Mouse (Mus musculus): ENCODE data around the gene Gm14569. TPM values are rescaled to one million over a fixed set of nuclear protein-coding genes. Genes with fewer than 3 reads are reported as not detected.

Gene Gm14569
- polyA plus RNA-seq, 1 experiment = 0.03 TPM

DNA sequence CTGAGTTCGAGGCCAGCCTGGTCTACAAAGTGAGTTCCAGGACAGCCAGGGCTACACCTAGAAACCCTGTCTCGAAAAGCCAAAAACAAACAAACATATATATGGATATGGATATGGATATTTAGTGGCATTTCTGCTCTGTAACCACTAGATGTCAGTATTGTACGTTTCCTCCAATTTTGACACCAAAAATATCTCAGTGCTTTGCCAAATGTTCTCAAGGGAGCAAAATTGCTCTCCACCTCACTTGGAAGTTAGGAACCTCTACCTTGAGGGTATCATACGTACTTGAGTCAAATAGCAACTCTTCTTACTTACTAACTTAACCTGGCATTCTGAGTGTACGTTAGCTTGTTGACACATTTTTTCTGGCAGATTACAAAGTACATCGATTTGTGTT lies 15.2 kb upstream of the Gm14569 start:
- Histone ChIP-seq H3K4me3 (ENCODE audit: control insufficient read depth, insufficient read depth, low read length) (no peak overlapping the region), H3K4me1 (replicated peaks; ENCODE audit: control insufficient read depth, insufficient read depth, low read length) (no peaks in the 10 kb centered on the region), H3K36me3 (ENCODE audit: control insufficient read depth, insufficient read depth, low read length) (no peaks in the 10 kb centered on the region), H3K27ac (ENCODE audit: control insufficient read depth, insufficient read depth, low read length) (no peak overlapping the region), H3K27me3 (ENCODE audit: control insufficient read depth, insufficient read depth, low read length) (no peaks in the 10 kb centered on the region)
- TF ChIP-seq POLR2A (IDR thresholded peaks at IDR 0.05; ENCODE audit: control insufficient read depth, extremely low read depth, insufficient read depth, low read length, poor library complexity) = no peak
- TF ChIP-seq CTCF (IDR thresholded peaks at IDR 0.05; ENCODE audit: borderline replicate concordance, control insufficient read depth, extremely low read depth, insufficient read depth, low read length, poor library complexity) = no peak
- 42% methylated on average over 6 of the region's 6 CpGs for WGBS
- no peak for DNase-seq

DNA sequence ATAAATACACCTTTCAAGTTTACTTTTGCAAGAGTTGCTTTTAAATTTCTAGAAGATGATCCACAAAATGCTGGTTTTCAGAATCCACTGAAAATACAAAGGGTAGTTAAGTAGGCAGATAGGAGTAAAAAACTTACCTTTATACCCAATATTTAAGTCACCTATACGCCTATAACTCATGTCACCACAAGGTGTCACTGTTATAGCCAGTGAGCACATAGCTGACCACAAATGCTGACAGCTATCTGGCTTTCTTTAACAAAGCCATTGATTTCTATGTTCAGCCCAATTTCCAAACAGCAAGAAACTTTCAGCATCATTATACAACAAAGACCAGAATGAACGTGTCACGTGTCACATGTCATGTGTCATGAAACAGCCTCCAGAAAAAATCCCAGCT lies 2.1 kb downstream of the Gm14569 start:
- H3K36me3 ChIP-seq (ENCODE audit: control insufficient read depth, insufficient read depth, low read length) = no peaks in the 10 kb centered on the region
- no peak for DNase-seq
- 45% methylated on average over 3 of the region's 3 CpGs for WGBS
- no peak overlapping the region for H3K27ac ChIP-seq (ENCODE audit: control insufficient read depth, insufficient read depth, low read length)
- H3K27me3 ChIP-seq (ENCODE audit: control insufficient read depth, insufficient read depth, low read length) = no peaks in the 10 kb centered on the region
- no peak overlapping the region for H3K4me3 ChIP-seq (ENCODE audit: control insufficient read depth, insufficient read depth, low read length)
- TF ChIP-seq POLR2A (IDR thresholded peaks at IDR 0.05; ENCODE audit: control insufficient read depth, extremely low read depth, insufficient read depth, low read length, poor library complexity) (no peak), CTCF (IDR thresholded peaks at IDR 0.05; ENCODE audit: borderline replicate concordance, control insufficient read depth, extremely low read depth, insufficient read depth, low read length, poor library complexity) (no peak)
- H3K4me1 ChIP-seq (replicated peaks; ENCODE audit: control insufficient read depth, insufficient read depth, low read length) = no peaks in the 10 kb centered on the region

DNA sequence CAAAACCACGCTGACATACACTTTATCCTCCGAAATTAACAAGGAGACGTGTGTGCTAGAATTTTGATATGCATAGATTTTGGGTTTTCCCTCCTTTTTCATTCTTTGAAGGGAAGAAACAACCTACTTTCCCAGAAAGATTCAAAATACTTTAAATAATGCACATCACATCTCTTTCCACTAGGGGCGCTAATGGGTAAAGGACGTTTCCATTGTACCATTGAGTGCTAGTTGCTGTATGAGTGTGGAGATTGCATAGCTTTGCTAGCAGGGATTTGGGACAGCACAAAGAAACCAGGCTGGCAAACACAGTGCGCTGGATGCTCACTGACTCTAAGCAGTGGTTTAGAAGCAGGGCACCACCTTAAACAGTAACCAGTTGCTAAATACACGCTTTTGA lies 3.6 kb downstream of the Gm14569 start:
- DNase-seq = no peak
- no peak overlapping the region for H3K4me3 ChIP-seq (ENCODE audit: control insufficient read depth, insufficient read depth, low read length)
- no peaks in the 10 kb centered on the region for H3K27me3 ChIP-seq (ENCODE audit: control insufficient read depth, insufficient read depth, low read length)
- no peaks in the 10 kb centered on the region for H3K4me1 ChIP-seq (replicated peaks; ENCODE audit: control insufficient read depth, insufficient read depth, low read length)
- TF ChIP-seq CTCF (IDR thresholded peaks at IDR 0.05; ENCODE audit: borderline replicate concordance, control insufficient read depth, extremely low read depth, insufficient read depth, low read length, poor library complexity) (no peak), POLR2A (IDR thresholded peaks at IDR 0.05; ENCODE audit: control insufficient read depth, extremely low read depth, insufficient read depth, low read length, poor library complexity) (no peak)
- H3K27ac ChIP-seq (ENCODE audit: control insufficient read depth, insufficient read depth, low read length) = no peak overlapping the region
- WGBS = 46% methylated on average over 7 of the region's 7 CpGs
- no peaks in the 10 kb centered on the region for H3K36me3 ChIP-seq (ENCODE audit: control insufficient read depth, insufficient read depth, low read length)

- peak overlapping the region; percentile 38; the same call in 1 of the 2 replicates for H3K27ac ChIP-seq (ENCODE audit: control insufficient read depth, insufficient read depth, low read length)
- H3K4me1 ChIP-seq (replicated peaks; ENCODE audit: control insufficient read depth, insufficient read depth, low read length) = peaks cover 8% of the 10 kb centered on the region
- H3K36me3 ChIP-seq (ENCODE audit: control insufficient read depth, insufficient read depth, low read length) = no peaks in the 10 kb centered on the region
These were observed 16.8 kb downstream of the Gm14569 start for GRCm38 (mm10) chrX:36474873-36475272.

DNA sequence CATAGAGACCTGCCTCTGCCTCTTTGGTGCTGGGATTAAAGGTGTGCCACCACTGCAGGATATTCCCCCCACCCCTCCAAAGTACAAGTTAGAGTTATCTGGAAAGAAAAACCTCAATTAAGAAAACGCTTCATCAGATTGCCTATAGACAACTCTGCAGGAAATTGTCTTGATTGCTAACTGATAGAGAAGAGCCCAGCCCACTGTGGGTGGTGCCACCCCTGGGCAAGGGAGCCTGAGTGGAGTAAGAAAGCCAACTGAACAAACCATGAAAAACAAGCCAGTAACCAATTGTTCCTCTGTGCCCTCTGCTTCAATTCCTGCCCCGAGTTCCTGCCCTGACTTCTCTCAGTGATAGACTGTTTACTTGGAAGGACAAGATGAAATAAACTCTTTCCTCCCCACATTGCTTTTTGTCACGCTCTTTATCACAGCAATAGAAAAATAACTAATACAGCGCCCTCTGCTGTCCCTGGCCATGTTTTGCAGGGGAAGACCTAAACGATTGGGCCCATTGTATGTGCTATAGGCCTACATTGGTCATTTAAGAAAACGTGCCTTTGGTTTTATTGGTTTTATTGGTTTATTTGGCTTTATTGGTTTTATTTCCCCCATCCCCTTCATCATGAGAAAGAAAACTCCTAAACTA lies 17.4 kb downstream of the Gm14569 start:
- DNase-seq = peak; percentile 25
- H3K27me3 ChIP-seq (ENCODE audit: control insufficient read depth, insufficient read depth, low read length) = no peaks in the 10 kb centered on the region
- peak overlapping the region; percentile 9 for H3K27ac ChIP-seq (ENCODE audit: control insufficient read depth, insufficient read depth, low read length)
- WGBS = 16% methylated on average over 6 of the region's 6 CpGs
- no peak for TF ChIP-seq CTCF (IDR thresholded peaks at IDR 0.05; ENCODE audit: borderline replicate concordance, control insufficient read depth, extremely low read depth, insufficient read depth, low read length, poor library complexity)
- no peak for TF ChIP-seq POLR2A (IDR thresholded peaks at IDR 0.05; ENCODE audit: control insufficient read depth, extremely low read depth, insufficient read depth, low read length, poor library complexity)
- no peaks in the 10 kb centered on the region for H3K36me3 ChIP-seq (ENCODE audit: control insufficient read depth, insufficient read depth, low read length)
- H3K4me1 ChIP-seq (replicated peaks; ENCODE audit: control insufficient read depth, insufficient read depth, low read length) = peaks cover 8% of the 10 kb centered on the region
- H3K4me3 ChIP-seq (ENCODE audit: control insufficient read depth, insufficient read depth, low read length) = no peak overlapping the region

More at GRCm38 (mm10) chrX:36474873-36475272, 16.8 kb downstream of the Gm14569 start:
- WGBS = 11% methylated on average over 3 of the region's 3 CpGs
- DNase-seq = peak; percentile 39
- Histone ChIP-seq H3K4me3 (ENCODE audit: control insufficient read depth, insufficient read depth, low read length) (no peak overlapping the region), H3K27me3 (ENCODE audit: control insufficient read depth, insufficient read depth, low read length) (no peaks in the 10 kb centered on the region)
- TF ChIP-seq POLR2A (IDR thresholded peaks at IDR 0.05; ENCODE audit: control insufficient read depth, extremely low read depth, insufficient read depth, low read length, poor library complexity) (no peak), CTCF (IDR thresholded peaks at IDR 0.05; ENCODE audit: borderline replicate concordance, control insufficient read depth, extremely low read depth, insufficient read depth, low read length, poor library complexity) (no peak)

DNA sequence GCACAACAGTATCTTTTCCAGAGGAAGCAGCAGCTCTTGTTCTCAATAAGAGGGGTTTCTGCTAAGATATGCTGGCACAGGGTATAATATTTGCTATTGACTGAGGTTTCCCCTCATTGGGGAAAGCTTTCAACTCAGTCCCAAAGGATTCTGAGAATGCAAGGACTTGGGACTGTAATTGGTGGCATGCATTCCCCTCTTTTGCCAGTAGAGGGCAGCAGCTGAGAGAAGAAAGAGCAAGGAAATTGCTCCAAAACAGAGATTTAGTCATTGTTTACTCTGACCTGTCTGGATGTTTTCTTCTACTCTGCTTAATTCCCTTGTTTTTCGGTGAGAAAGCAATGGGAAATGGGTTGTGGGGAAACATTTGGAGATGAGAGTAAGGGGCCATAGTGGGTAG lies 35.6 kb downstream of the Gm14569 start:
- H3K27me3 ChIP-seq (ENCODE audit: control insufficient read depth, insufficient read depth, low read length) = no peaks in the 10 kb centered on the region
- H3K4me1 ChIP-seq (replicated peaks; ENCODE audit: control insufficient read depth, insufficient read depth, low read length) = no peaks in the 10 kb centered on the region
- WGBS = 15% methylated on average over 1 of the region's 1 CpGs
- H3K27ac ChIP-seq (ENCODE audit: control insufficient read depth, insufficient read depth, low read length) = no peak overlapping the region
- no peaks in the 10 kb centered on the region for H3K36me3 ChIP-seq (ENCODE audit: control insufficient read depth, insufficient read depth, low read length)
- no peak overlapping the region for H3K4me3 ChIP-seq (ENCODE audit: control insufficient read depth, insufficient read depth, low read length)
- DNase-seq = peak; percentile 33
- TF ChIP-seq CTCF (IDR thresholded peaks at IDR 0.05; ENCODE audit: borderline replicate concordance, control insufficient read depth, extremely low read depth, insufficient read depth, low read length, poor library complexity) (no peak), POLR2A (IDR thresholded peaks at IDR 0.05; ENCODE audit: control insufficient read depth, extremely low read depth, insufficient read depth, low read length, poor library complexity) (no peak)

- no peaks in the 10 kb centered on the region for H3K36me3 ChIP-seq (ENCODE audit: control insufficient read depth, insufficient read depth, low read length)
- WGBS = 59% methylated on average over 1 of the region's 1 CpGs
- no peaks in the 10 kb centered on the region for H3K4me1 ChIP-seq (replicated peaks; ENCODE audit: control insufficient read depth, insufficient read depth, low read length)
- H3K27ac ChIP-seq (ENCODE audit: control insufficient read depth, insufficient read depth, low read length) = no peak overlapping the region
- no peaks in the 10 kb centered on the region for H3K27me3 ChIP-seq (ENCODE audit: control insufficient read depth, insufficient read depth, low read length)
- TF ChIP-seq POLR2A (IDR thresholded peaks at IDR 0.05; ENCODE audit: control insufficient read depth, extremely low read depth, insufficient read depth, low read length, poor library complexity) (no peak), CTCF (IDR thresholded peaks at IDR 0.05; ENCODE audit: borderline replicate concordance, control insufficient read depth, extremely low read depth, insufficient read depth, low read length, poor library complexity) (no peak)
- no peak for DNase-seq
- no peak overlapping the region for H3K4me3 ChIP-seq (ENCODE audit: control insufficient read depth, insufficient read depth, low read length)
These were observed 53.7 kb downstream of the Gm14569 start for GRCm38 (mm10) chrX:36437932-36438331.
